Mouse (Mus musculus): ENCODE results near the gene Otogl.

- no peak for TF ChIP-seq REST (IDR thresholded peaks at IDR 0.05; ENCODE audit: insufficient read depth, insufficient read length)
- TF ChIP-seq E2F4 (IDR thresholded peaks at IDR 0.05; ENCODE audit: insufficient read depth), result no peak
- TF ChIP-seq MYOG (IDR thresholded peaks at IDR 0.05; ENCODE audit: control insufficient read depth in 1 of 3, insufficient read depth in 1 of 3, insufficient read length in 2 of 3, low read depth in 2 of 3), result no peak
- no peak for TF ChIP-seq POLR2A (IDR thresholded peaks at IDR 0.05; ENCODE audit: insufficient read length, low read depth)
- TF ChIP-seq TCF12 (IDR thresholded peaks at IDR 0.05; ENCODE audit: insufficient read depth, poor library complexity, severe bottlenecking), result no peak
- TF ChIP-seq USF1 (IDR thresholded peaks at IDR 0.05; ENCODE audit: low read depth), result no peak
- TF ChIP-seq CEBPB (IDR thresholded peaks at IDR 0.05; ENCODE audit: insufficient read depth, poor library complexity, severe bottlenecking), result no peak
- no peak for TF ChIP-seq MAX (IDR thresholded peaks at IDR 0.05; ENCODE audit: low read depth)
These were observed 119.4 kb downstream of the Otogl start for GRCm38 (mm10) chr10:107792491-107792890.

Measured in myocyte (in vitro differentiated cells).